Mouse (Mus musculus): Measurements from ENCODE around the gene Sspo. TPM values are rescaled to one million over a fixed set of nuclear protein-coding genes. Genes with fewer than 3 reads are reported as not detected.

Sspo gene
- polyA plus RNA-seq, 1 experiment: 2.5 TPM

GRCm38 (mm10) chr6:48444310-48445180 lies 3.5 kb upstream of the Sspo start:
- peaks cover 5% of the 10 kb centered on the region for H3K27me3 ChIP-seq (ENCODE audit: control insufficient read depth, insufficient read depth, insufficient read length)
- TF ChIP-seq POLR2AphosphoS2 (IDR thresholded peaks at IDR 0.05; ENCODE audit: insufficient read length, low read depth) (no peak), TCF3 (IDR thresholded peaks at IDR 0.05; ENCODE audit: insufficient read length, low read depth) (no peak), TCF12 (IDR thresholded peaks at IDR 0.05; ENCODE audit: insufficient read depth, poor library complexity, severe bottlenecking) (no peak), CEBPB (IDR thresholded peaks at IDR 0.05; ENCODE audit: insufficient read depth, poor library complexity, severe bottlenecking) (no peak), MYOG (IDR thresholded peaks at IDR 0.05; ENCODE audit: control insufficient read depth in 1 of 3, insufficient read depth in 1 of 3, insufficient read length in 2 of 3, low read depth in 2 of 3) (no peak), MAX (IDR thresholded peaks at IDR 0.05; ENCODE audit: low read depth) (no peak), POLR2A (IDR thresholded peaks at IDR 0.05; ENCODE audit: insufficient read length, low read depth) (no peak), SRF (IDR thresholded peaks at IDR 0.05; ENCODE audit: control insufficient read depth, insufficient read length, low read depth) (no peak), E2F4 (IDR thresholded peaks at IDR 0.05; ENCODE audit: insufficient read depth) (no peak), MYOD1 (IDR thresholded peaks at IDR 0.05; ENCODE audit: control insufficient read depth in 1 of 3, insufficient read length in 2 of 3, low read depth in 2 of 3) (no peak), REST (IDR thresholded peaks at IDR 0.05; ENCODE audit: insufficient read depth, insufficient read length) (no peak), USF1 (IDR thresholded peaks at IDR 0.05; ENCODE audit: low read depth) (no peak)
- H3K4me2 ChIP-seq (ENCODE audit: low read depth): peak overlapping the region; percentile 80

DNA sequence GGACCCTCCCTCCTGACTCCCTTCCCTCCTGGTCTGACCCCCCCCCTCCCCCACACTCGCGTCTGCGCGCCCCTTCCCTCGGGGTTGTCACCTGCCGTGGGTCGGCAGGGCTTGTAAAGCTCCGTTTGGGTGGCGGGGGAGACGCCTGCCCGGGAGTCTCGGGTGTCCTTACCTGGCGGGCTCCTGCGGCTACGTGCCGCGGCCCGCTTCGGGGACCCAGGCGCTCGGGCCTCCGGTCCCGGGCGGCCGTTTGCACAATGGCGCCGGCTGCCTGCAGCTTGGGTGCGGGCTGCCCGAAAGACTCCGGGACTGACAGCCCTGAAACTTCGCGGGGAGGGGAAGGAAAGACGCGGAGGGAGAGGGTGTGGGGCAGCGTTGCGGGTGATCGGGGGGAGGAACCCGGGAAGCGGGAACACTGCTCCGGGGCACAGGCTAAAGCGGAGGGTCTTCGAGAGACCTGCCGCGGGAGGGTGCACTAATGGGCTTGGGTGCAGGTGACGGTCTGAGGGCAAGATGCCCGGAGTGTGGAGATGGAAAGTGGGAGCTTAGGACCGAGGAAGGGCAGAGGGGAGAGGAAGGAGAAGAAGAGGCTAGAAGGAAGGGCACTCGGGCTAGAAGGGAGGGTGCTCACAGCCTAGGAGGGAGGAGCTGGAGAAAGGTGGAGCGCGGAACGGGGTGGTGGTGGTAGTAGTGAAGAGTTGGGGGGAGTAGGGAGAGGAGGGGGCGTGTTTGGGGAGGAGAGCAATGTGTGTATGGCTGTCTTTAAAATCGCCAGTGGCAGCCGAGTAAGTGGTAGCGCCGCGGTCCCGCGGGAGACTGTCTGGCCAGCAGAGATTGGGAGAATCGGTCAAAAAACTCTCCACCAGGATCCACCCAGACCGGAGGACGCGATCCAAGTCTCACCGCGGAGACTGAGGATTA lies 2.6 kb upstream of the Sspo start, which contains the start of gene Zfp467:
Gene Zfp467 (minus strand): TSS at position 645 of the 921 bp plus-strand sequence.
- Histone ChIP-seq H3K4me3 (peak within 1 kb of the TSS; percentile 41), H3ac (ENCODE audit: control insufficient read depth, insufficient read length) (peak within 1 kb of the TSS; percentile 41), H3K36me3 (ENCODE audit: control insufficient read depth, insufficient read depth) (no peaks in the 10 kb centered on the region), H3K4me2 (ENCODE audit: low read depth) (peak within 1 kb of the TSS; percentile 80), H3K27me3 (ENCODE audit: control insufficient read depth, insufficient read depth, insufficient read length) (peaks cover 7% of the 10 kb centered on the region), H3K79me2 (ENCODE audit: control insufficient read depth, insufficient read depth) (no peaks in the 10 kb centered on the region)
- TF ChIP-seq TCF3 (IDR thresholded peaks at IDR 0.05; ENCODE audit: insufficient read length, low read depth): no peak
- TF ChIP-seq SRF (IDR thresholded peaks at IDR 0.05; ENCODE audit: control insufficient read depth, insufficient read length, low read depth): no peak
- no peak for TF ChIP-seq E2F4 (IDR thresholded peaks at IDR 0.05; ENCODE audit: insufficient read depth)
- TF ChIP-seq POLR2AphosphoS2 (IDR thresholded peaks at IDR 0.05; ENCODE audit: insufficient read length, low read depth): no peak
- TF ChIP-seq MYOD1 (IDR thresholded peaks at IDR 0.05; ENCODE audit: control insufficient read depth in 1 of 3, insufficient read length in 2 of 3, low read depth in 2 of 3): no peak

More at GRCm38 (mm10) chr6:48444310-48445180, 3.5 kb upstream of the Sspo start:
- Histone ChIP-seq H3K79me2 (ENCODE audit: control insufficient read depth, insufficient read depth) (no peaks in the 10 kb centered on the region), H3K4me3 (peak overlapping the region; percentile 41), H3ac (ENCODE audit: control insufficient read depth, insufficient read length) (peak overlapping the region; percentile 41), H3K36me3 (ENCODE audit: control insufficient read depth, insufficient read depth) (no peaks in the 10 kb centered on the region)

DNA sequence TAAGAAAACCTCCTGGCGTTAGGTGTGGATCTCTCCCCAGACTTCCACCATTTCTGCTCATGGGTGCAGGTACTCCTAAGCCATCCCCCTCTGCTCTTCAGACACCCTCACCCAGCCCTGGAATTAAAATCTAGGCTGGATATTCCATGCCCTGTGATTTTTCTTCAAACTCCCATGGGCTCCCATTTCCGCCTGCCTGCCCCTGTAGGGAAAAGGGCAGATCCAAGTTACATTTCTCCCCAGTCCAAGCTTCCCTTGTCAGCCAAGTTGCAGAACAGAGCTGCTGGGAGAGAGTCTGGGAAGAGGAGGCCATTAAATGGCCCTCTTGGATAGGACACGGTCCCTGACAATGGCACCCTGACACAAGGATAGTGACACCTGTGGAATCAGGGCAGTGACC lies 1.8 kb upstream of the Sspo start:
- H3K79me2 ChIP-seq (ENCODE audit: control insufficient read depth, insufficient read depth): no peaks in the 10 kb centered on the region
- H3K4me3 ChIP-seq: peak overlapping the region; percentile 41

GRCm38 (mm10) chr6:48446896-48447295 lies 1.1 kb upstream of the Sspo start:
- Histone ChIP-seq H3K4me3 (no peak overlapping the region), H3K27me3 (ENCODE audit: control insufficient read depth, insufficient read depth, insufficient read length) (peaks cover 7% of the 10 kb centered on the region), H3K4me2 (ENCODE audit: low read depth) (no peak overlapping the region), H3K79me2 (ENCODE audit: control insufficient read depth, insufficient read depth) (no peaks in the 10 kb centered on the region), H3K36me3 (ENCODE audit: control insufficient read depth, insufficient read depth) (no peaks in the 10 kb centered on the region), H3ac (ENCODE audit: control insufficient read depth, insufficient read length) (no peak overlapping the region)
- no peak for TF ChIP-seq SRF (IDR thresholded peaks at IDR 0.05; ENCODE audit: control insufficient read depth, insufficient read length, low read depth)
- no peak for TF ChIP-seq POLR2AphosphoS2 (IDR thresholded peaks at IDR 0.05; ENCODE audit: insufficient read length, low read depth)
- TF ChIP-seq MYOG (IDR thresholded peaks at IDR 0.05; ENCODE audit: control insufficient read depth in 1 of 3, insufficient read depth in 1 of 3, insufficient read length in 2 of 3, low read depth in 2 of 3): no peak
- no peak for TF ChIP-seq MAX (IDR thresholded peaks at IDR 0.05; ENCODE audit: low read depth)
- TF ChIP-seq USF1 (IDR thresholded peaks at IDR 0.05; ENCODE audit: low read depth): no peak
- TF ChIP-seq POLR2A (IDR thresholded peaks at IDR 0.05; ENCODE audit: insufficient read length, low read depth): no peak
- no peak for TF ChIP-seq REST (IDR thresholded peaks at IDR 0.05; ENCODE audit: insufficient read depth, insufficient read length)
- TF ChIP-seq TCF12 (IDR thresholded peaks at IDR 0.05; ENCODE audit: insufficient read depth, poor library complexity, severe bottlenecking): no peak
- no peak for TF ChIP-seq TCF3 (IDR thresholded peaks at IDR 0.05; ENCODE audit: insufficient read length, low read depth)
- no peak for TF ChIP-seq CEBPB (IDR thresholded peaks at IDR 0.05; ENCODE audit: insufficient read depth, poor library complexity, severe bottlenecking)
- no peak for TF ChIP-seq E2F4 (IDR thresholded peaks at IDR 0.05; ENCODE audit: insufficient read depth)
- no peak for TF ChIP-seq MYOD1 (IDR thresholded peaks at IDR 0.05; ENCODE audit: control insufficient read depth in 1 of 3, insufficient read length in 2 of 3, low read depth in 2 of 3)

More for the DNA sequence above, 1.8 kb upstream of the Sspo start:
- no peaks in the 10 kb centered on the region for H3K36me3 ChIP-seq (ENCODE audit: control insufficient read depth, insufficient read depth)
- H3K27me3 ChIP-seq (ENCODE audit: control insufficient read depth, insufficient read depth, insufficient read length): peaks cover 7% of the 10 kb centered on the region
- H3K4me2 ChIP-seq (ENCODE audit: low read depth): peak overlapping the region; percentile 80
- no peak for TF ChIP-seq TCF3 (IDR thresholded peaks at IDR 0.05; ENCODE audit: insufficient read length, low read depth)
- TF ChIP-seq POLR2AphosphoS2 (IDR thresholded peaks at IDR 0.05; ENCODE audit: insufficient read length, low read depth): no peak
- no peak for TF ChIP-seq TCF12 (IDR thresholded peaks at IDR 0.05; ENCODE audit: insufficient read depth, poor library complexity, severe bottlenecking)
- no peak for TF ChIP-seq MAX (IDR thresholded peaks at IDR 0.05; ENCODE audit: low read depth)
- no peak for TF ChIP-seq POLR2A (IDR thresholded peaks at IDR 0.05; ENCODE audit: insufficient read length, low read depth)
- no peak for TF ChIP-seq MYOG (IDR thresholded peaks at IDR 0.05; ENCODE audit: control insufficient read depth in 1 of 3, insufficient read depth in 1 of 3, insufficient read length in 2 of 3, low read depth in 2 of 3)
- TF ChIP-seq MYOD1 (IDR thresholded peaks at IDR 0.05; ENCODE audit: control insufficient read depth in 1 of 3, insufficient read length in 2 of 3, low read depth in 2 of 3): no peak
- H3ac ChIP-seq (ENCODE audit: control insufficient read depth, insufficient read length): no peak overlapping the region
